15 mouse cellular contexts compared by ENCODE assay signal in genomic region chr7:97208811-97209549, GRCm38 (mm10).
A peak's percentile ranks its signal among the peaks of the same experiment; 100 is the strongest.
DNase-seq lines count a peak whose midpoint lies in the region; ATAC-seq and TF ChIP-seq lines count a peak whose summit lies in the region.
"Had no signal": no experiment of that assay in that cellular context is flagged by ENCODE, and none has a peak within 500 bp of the region (broad histone marks: within the 10 kb centered on the region; RNA-seq: fewer than 3 reads in every experiment).

No protein-coding gene starts in this region.

- no peaks in the 10 kb centered on the region for H3K36me3 ChIP-seq in heart, embryonic 13.5 days
- H3K36me3 ChIP-seq in MEL (ENCODE audit: control insufficient read depth in 1 of 2, insufficient read depth in 2 of 2, low read length in 2 of 2) = peaks cover 0 to 51% of the 10 kb centered on the region in 2 experiments; a peak in 2 of 4 replicates
- H3K36me3 ChIP-seq in liver, embryonic 16.5 days (ENCODE audit: control insufficient read depth, insufficient read depth) = no peaks in the 10 kb centered on the region
- H3K36me3 ChIP-seq: embryonic facial prominence, embryonic 10.5 days; limb, embryonic 12.5 days had no signal

- H3K9me3 ChIP-seq in heart, embryonic 13.5 days = no peaks in the 10 kb centered on the region
- no peaks in the 10 kb centered on the region for H3K9me3 ChIP-seq in MEL (replicated peaks; ENCODE audit: insufficient read depth, low read length)
- H3K9me3 ChIP-seq in liver, embryonic 16.5 days (replicated peaks; ENCODE audit: control insufficient read depth, low read length) = no peaks in the 10 kb centered on the region
- H3K9me3 ChIP-seq: embryonic facial prominence, embryonic 10.5 days; limb, embryonic 12.5 days had no signal

- no peak for DNase-seq in heart, postnatal 25 days (ENCODE audit: low spot score)
- peak; percentile 78 for DNase-seq in MEL (ENCODE audit: low read depth, low spot score)
- DNase-seq in cerebellum, adult 2 months = no peak
- DNase-seq in layer of hippocampus, adult 11-12 months (ENCODE audit: low spot score) = no peak
- DNase-seq: cerebellum, postnatal 14 days; lung, postnatal 10 days; right cerebral cortex, postnatal 14 days had no signal

- H3K79me2 ChIP-seq in MEL (ENCODE audit: control insufficient read depth, insufficient read depth, low read length, poor library complexity) = peaks cover 6% of the 10 kb centered on the region

- no peak overlapping the region for H3K4me2 ChIP-seq in heart, embryonic 13.5 days
- H3K4me2 ChIP-seq in liver, embryonic 16.5 days (ENCODE audit: low read depth, low read length) = 0 out of 2 replicates have a peak overlapping the region, but pooled peaks have one; percentile 25
- H3K4me2 ChIP-seq: limb, embryonic 12.5 days; midbrain, embryonic 11.5 days had no signal

- TF ChIP-seq CTCF in MEL (IDR thresholded peaks at IDR 0.05 in 2 of 3, conservative IDR thresholded peaks at IDR 0.05 in 1 of 3; ENCODE audit: control insufficient read depth in 1 of 3, insufficient read depth in 1 of 3, low read depth in 2 of 3, low read length in 3 of 3, poor library complexity in 1 of 3, severe bottlenecking in 1 of 3) = no peak
- TF ChIP-seq CTCF in embryonic fibroblast, embryonic 13.5 days (IDR thresholded peaks at IDR 0.05; ENCODE audit: borderline replicate concordance, insufficient read depth, low read length) = no peak
- TF ChIP-seq CTCF in cerebellum, adult 2 months (IDR thresholded peaks at IDR 0.05; ENCODE audit: borderline replicate concordance, insufficient read depth, low read depth, low read length) = no peak

- peak overlapping the region; percentile 48 for H3K27ac ChIP-seq in heart, embryonic 13.5 days (replicated peaks)
- H3K27ac ChIP-seq in MEL (ENCODE audit: control insufficient read depth, low read depth, low read length) = peak overlapping the region; percentile 99
- H3K27ac ChIP-seq in embryonic fibroblast, embryonic 13.5 days (ENCODE audit: insufficient read depth, low read length) = peak overlapping the region; percentile 18; the same call in 1 of the 2 replicates
- peak overlapping the region; percentile 57 for H3K27ac ChIP-seq in liver, embryonic 16.5 days (ENCODE audit: low read length)
- H3K27ac ChIP-seq in cerebellum, adult 2 months (ENCODE audit: insufficient read depth, low read length) = no peak overlapping the region
- H3K27ac ChIP-seq: embryonic facial prominence, embryonic 10.5 days; left cerebral cortex, adult 2 months; limb, embryonic 12.5 days had no signal

- TF ChIP-seq RAD21 in MEL (IDR thresholded peaks at IDR 0.05; ENCODE audit: low read depth, low read length) = no peak

- peak; percentile 97 to 99 for TF ChIP-seq EP300 in MEL (IDR thresholded peaks at IDR 0.05; ENCODE audit: low read depth in 1 of 2, low read length in 2 of 2)

- no peaks in the 10 kb centered on the region for H3K27me3 ChIP-seq in heart, embryonic 13.5 days (replicated peaks)
- no peaks in the 10 kb centered on the region for H3K27me3 ChIP-seq in MEL (ENCODE audit: control insufficient read depth in 1 of 2, insufficient read depth in 2 of 2, low read length in 2 of 2)
- H3K27me3 ChIP-seq in liver, embryonic 16.5 days (ENCODE audit: control insufficient read depth, insufficient read depth, low read depth, low read length) = no peaks in the 10 kb centered on the region
- no peaks in the 10 kb centered on the region for H3K27me3 ChIP-seq in cerebellum, adult 2 months (ENCODE audit: control insufficient read depth, insufficient read depth, low read length)
- H3K27me3 ChIP-seq: limb, embryonic 12.5 days had no signal

- H3K4me3 ChIP-seq in heart, embryonic 13.5 days = no peak overlapping the region
- H3K4me3 ChIP-seq in MEL (ENCODE audit: control insufficient read depth in 1 of 2, insufficient read depth in 1 of 2, low read depth in 2 of 2, low read length in 2 of 2) = peak overlapping the region in 1 of 2 experiments; percentile 36; a peak in 2 of 4 replicates
- no peak overlapping the region for H3K4me3 ChIP-seq in embryonic fibroblast, embryonic 13.5 days (ENCODE audit: insufficient read depth, low read length)
- no peak overlapping the region for H3K4me3 ChIP-seq in liver, embryonic 16.5 days (ENCODE audit: low read depth, low read length)
- no peak overlapping the region for H3K4me3 ChIP-seq in cerebellum, adult 2 months (replicated peaks; ENCODE audit: insufficient read depth, low read depth, low read length)
- H3K4me3 ChIP-seq: embryonic facial prominence, embryonic 10.5 days; left cerebral cortex, adult 2 months; limb, embryonic 12.5 days had no signal

- TF ChIP-seq POLR2A in MEL (IDR thresholded peaks at IDR 0.05; ENCODE audit: control insufficient read depth in 1 of 2, insufficient read depth in 1 of 2, low read depth in 1 of 2, low read length in 2 of 2, poor library complexity in 1 of 2) = peak in 1 of 2 experiments; percentile 39; a peak in 1 of 4 replicates
- TF ChIP-seq POLR2A in embryonic fibroblast, embryonic 13.5 days (IDR thresholded peaks at IDR 0.05; ENCODE audit: low read depth, low read length) = no peak
- TF ChIP-seq POLR2A in cerebellum, adult 2 months (IDR thresholded peaks at IDR 0.05; ENCODE audit: borderline replicate concordance, insufficient read depth, low read length) = no peak

- intact Hi-C loops in heart, postnatal 25 days (cut with DNase I) = loop anchor here (5.0 to 10.0 kb wide), 2 partner anchors 38 to 224 kb away; no protein-coding TSS in a partner anchor

- ATAC-seq in heart, embryonic 13.5 days (ENCODE audit: extremely low read depth, insufficient number of reproducible peaks, low FRiP score, low TSS enrichment) = no peak
- peak; percentile 68 for ATAC-seq in liver, embryonic 16.5 days (ENCODE audit: low read depth)
- ATAC-seq: hindbrain, embryonic 16.5 days had no signal

- H3K4me1 ChIP-seq in heart, embryonic 13.5 days = peaks cover 28% of the 10 kb centered on the region
- H3K4me1 ChIP-seq in MEL (ENCODE audit: control insufficient read depth in 1 of 2, insufficient read depth in 2 of 2, low read length in 2 of 2) = peaks cover 37 to 52% of the 10 kb centered on the region in 2 experiments
- H3K4me1 ChIP-seq in embryonic fibroblast, embryonic 13.5 days (ENCODE audit: control insufficient read depth, insufficient read depth, low read length) = no peaks in the 10 kb centered on the region
- peaks cover 24% of the 10 kb centered on the region for H3K4me1 ChIP-seq in liver, embryonic 16.5 days (ENCODE audit: control insufficient read depth, low read depth, low read length)
- no peaks in the 10 kb centered on the region for H3K4me1 ChIP-seq in cerebellum, adult 2 months (ENCODE audit: control insufficient read depth, insufficient read depth, low read length)
- H3K4me1 ChIP-seq: embryonic facial prominence, embryonic 10.5 days; limb, embryonic 12.5 days had no signal

- WGBS in heart, embryonic 13.5 days = 32% methylated on average over 1 of the region's 1 CpGs
- 8% methylated on average over 1 of the region's 1 CpGs for WGBS in liver, embryonic 16.5 days (ENCODE audit: insufficient replicate concordance)
- WGBS in cerebellum, adult 2 months = 86% methylated on average over 1 of the region's 1 CpGs

- H3K9ac ChIP-seq in heart, embryonic 13.5 days = no peak overlapping the region
- peak overlapping the region; percentile 73 for H3K9ac ChIP-seq in MEL (ENCODE audit: control insufficient read depth, low read depth, low read length, poor library complexity, severe bottlenecking)
- no peak overlapping the region for H3K9ac ChIP-seq in liver, embryonic 16.5 days (ENCODE audit: low read depth, low read length)
- H3K9ac ChIP-seq: limb, embryonic 12.5 days had no signal

TF ChIP-seq in MEL, 35 proteins besides CTCF, POLR2A, EP300 and RAD21 (continues in another document):
- TF ChIP-seq KAT2A (conservative IDR thresholded peaks at IDR 0.05; ENCODE audit: low read depth, low read length) (no peak), UBTF (IDR thresholded peaks at IDR 0.05; ENCODE audit: borderline replicate concordance, insufficient read depth, low read depth, low read length) (no peak), ETS1 (IDR thresholded peaks at IDR 0.05; ENCODE audit: low read depth, low read length) (peak; percentile 97), NRF1 (IDR thresholded peaks at IDR 0.05; ENCODE audit: insufficient read depth, low read depth, low read length, poor library complexity, severe bottlenecking) (no peak), MYC (IDR thresholded peaks at IDR 0.05; ENCODE audit: low read depth, low read length) (peak; percentile 54; the same call in 1 of the 2 replicates), SIN3A (IDR thresholded peaks at IDR 0.05; ENCODE audit: low read length) (peak; percentile 95), MEF2A (IDR thresholded peaks at IDR 0.05; ENCODE audit: extremely low read depth, insufficient replicate concordance, low read depth, low read length, poor library complexity, severe bottlenecking) (peak; percentile 80; the same call in 1 of the 2 replicates), E2F4 (IDR thresholded peaks at IDR 0.05; ENCODE audit: borderline replicate concordance, low read depth, low read length) (peak; percentile 17; the same call in 1 of the 2 replicates), MYB (IDR thresholded peaks at IDR 0.05; ENCODE audit: low read depth, low read length) (peak; percentile 87), MAX (IDR thresholded peaks at IDR 0.05; ENCODE audit: low read length) (no peak), RCOR1 (IDR thresholded peaks at IDR 0.05; ENCODE audit: low read depth, low read length) (peak; percentile 76; the same call in 1 of the 2 replicates), GATA1 (IDR thresholded peaks at IDR 0.05; ENCODE audit: low read depth, low read length) (peak; percentile 99), ZKSCAN1 (IDR thresholded peaks at IDR 0.05; ENCODE audit: low read depth, low read length) (no peak), POLR2AphosphoS2 (IDR thresholded peaks at IDR 0.05; ENCODE audit: low read length) (no peak; the same call in 1 of the 2 replicates), USF1 (IDR thresholded peaks at IDR 0.05; ENCODE audit: low read depth, low read length) (no peak), BHLHE40 (IDR thresholded peaks at IDR 0.05; ENCODE audit: borderline replicate concordance, low read depth, low read length) (peak; percentile 72; the same call in 1 of the 2 replicates), ZMIZ1 (IDR thresholded peaks at IDR 0.05; ENCODE audit: low read depth, low read length) (peak; percentile 80), TBP (IDR thresholded peaks at IDR 0.05; ENCODE audit: low read depth, low read length) (no peak; the same call in 1 of the 2 replicates), JUND (IDR thresholded peaks at IDR 0.05; ENCODE audit: low read depth, low read length) (peak; percentile 64; the same call in 1 of the 2 replicates), TAL1 (IDR thresholded peaks at IDR 0.05; ENCODE audit: low read length) (no peak), NELFE (IDR thresholded peaks at IDR 0.05; ENCODE audit: low read depth, low read length) (0 out of 2 replicates have a peak, but pooled peaks have one; percentile 24), ELF1 (IDR thresholded peaks at IDR 0.05; ENCODE audit: low read depth, low read length) (0 out of 2 replicates have a peak, but pooled peaks have one; percentile 29), CHD2 (IDR thresholded peaks at IDR 0.05; ENCODE audit: low read length) (no peak), HCFC1 (IDR thresholded peaks at IDR 0.05; ENCODE audit: low read depth, low read length) (peak; percentile 69)
